Mouse (Mus musculus) kidney, adult 2 months (tissue): ENCODE data around the gene Mbd6. TPM values are rescaled to one million over a fixed set of nuclear protein-coding genes. Genes with fewer than 3 reads are reported as not detected.

Source experiments
- DNase-seq: peaks from one replicate; pipeline ENCODE4 v3.0.0; 2021
- H3K27ac ChIP-seq: fragments of 200-500 bp; 2 replicates; pipeline ENCODE4 v1.5.1; 2012; ENCODE audit warnings: low read depth, low read length, control low read depth, inconsistent platforms; ENCODE audit not compliant: insufficient read depth
- H3K27me3 ChIP-seq: fragments of 200-500 bp; replicated peaks from 2 replicates; pipeline ENCODE4 v1.6.1; 2012; ENCODE audit warnings: mild to moderate bottlenecking, moderate library complexity, low read length, inconsistent platforms; ENCODE audit not compliant: control insufficient read depth, insufficient read depth
- H3K36me3 ChIP-seq: fragments of 200-500 bp; 2 replicates; pipeline ENCODE4 v1.6.1; 2012; ENCODE audit warnings: mild to moderate bottlenecking, moderate library complexity, low read length, inconsistent platforms; ENCODE audit not compliant: control insufficient read depth, insufficient read depth
- H3K4me1 ChIP-seq: fragments of 200-500 bp; 2 replicates; pipeline ENCODE4 v1.6.1; 2011; ENCODE audit warnings: low read length; ENCODE audit not compliant: control insufficient read depth, insufficient read depth
- H3K4me3 ChIP-seq: fragments of 200-500 bp; 2 replicates; pipeline ENCODE4 v1.5.1; 2011; ENCODE audit warnings: mild to moderate bottlenecking, low read depth, low read length, control low read depth; ENCODE audit not compliant: insufficient read depth
- CTCF ChIP-seq: fragments of 200-500 bp; conservative IDR thresholded peaks from 2 replicates; pipeline ENCODE4 v1.5.1; 2011; ENCODE audit warnings: low read depth, mild to moderate bottlenecking, control low read depth, low read length, moderate library complexity, mixed read lengths; ENCODE audit not compliant: insufficient read depth, insufficient read length
- POLR2A ChIP-seq: fragments of 200-500 bp; IDR thresholded peaks from one replicate; pipeline ENCODE4 v1.6.1; 2011; ENCODE audit warnings: low read depth, low read length, control low read depth
- WGBS: fragments of 180-500 bp; shearing (Covaris S2); methylation state at CpG from one replicate; pipeline ENCODE4 v1.1.7; 2018; 5-methylcytosine and 5-hydroxymethylcytosine counted together
- polyA plus RNA-seq: library from polyadenylated mRNA; depleted of rRNA; stranded (reverse); fragments of >200 nt; gene quantifications from 2 replicates; pipeline ENCODE4 v1.2.3, GENCODE M21; 2012; rRNA removed

The Mbd6 gene
- 24.6 and 26.8 TPM in 2 replicates for polyA plus RNA-seq

DNA sequence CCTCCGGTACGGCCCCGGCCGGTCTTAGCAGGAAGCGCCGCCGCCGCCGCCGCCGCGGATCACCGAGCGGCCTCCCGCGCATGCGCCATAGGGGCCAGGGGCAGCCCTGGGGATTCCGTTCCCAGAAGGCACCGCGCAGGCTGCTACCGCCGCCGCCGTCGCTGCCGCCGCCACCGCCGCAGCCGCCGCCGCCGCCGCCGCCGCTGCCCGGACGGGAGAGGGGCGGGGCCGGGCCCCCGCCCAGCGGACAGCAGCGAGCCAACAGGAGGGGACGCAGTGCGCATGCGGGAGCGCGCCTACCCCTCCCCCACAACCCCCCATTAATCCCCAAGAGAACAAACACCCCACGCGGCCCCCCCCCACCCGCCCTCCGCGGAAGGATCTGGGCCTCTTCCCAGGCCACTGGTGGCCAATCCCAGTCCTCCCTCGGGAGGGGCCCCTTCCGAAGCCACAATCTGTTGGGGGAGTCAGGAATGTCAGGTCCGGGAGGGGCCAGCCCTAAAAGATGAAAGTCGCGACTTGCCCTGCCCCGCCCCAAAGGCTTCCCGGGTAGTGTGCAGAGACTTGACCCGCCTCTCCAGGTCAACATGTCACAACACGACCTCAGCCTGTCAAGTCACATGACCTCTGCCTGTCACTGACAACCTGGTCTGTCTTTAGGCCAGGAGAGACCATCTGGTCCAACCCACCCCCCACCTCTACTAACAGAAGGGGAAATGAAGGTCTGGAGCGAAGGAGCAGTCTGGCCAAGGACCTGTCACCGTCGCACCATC lies at the start of gene Mbd6:
Mbd6 (minus strand) TSS at position 219 of the 773 bp plus-strand sequence.
- TF ChIP-seq CTCF (no peak), POLR2A (no peak)
- Histone ChIP-seq H3K4me3 (peak within 1 kb of the TSS; percentile 69), H3K27me3 (no peaks in the 10 kb centered on the region), H3K4me1 (peaks cover 31% of the 10 kb centered on the region), H3K27ac (peak within 1 kb of the TSS; percentile 98), H3K36me3 (no peaks in the 10 kb centered on the region; the same call in 1 of the 2 replicates)
- WGBS, result under 1% methylated on average over 32 of the region's 65 CpGs
- peak; percentile 95 for DNase-seq

DNA sequence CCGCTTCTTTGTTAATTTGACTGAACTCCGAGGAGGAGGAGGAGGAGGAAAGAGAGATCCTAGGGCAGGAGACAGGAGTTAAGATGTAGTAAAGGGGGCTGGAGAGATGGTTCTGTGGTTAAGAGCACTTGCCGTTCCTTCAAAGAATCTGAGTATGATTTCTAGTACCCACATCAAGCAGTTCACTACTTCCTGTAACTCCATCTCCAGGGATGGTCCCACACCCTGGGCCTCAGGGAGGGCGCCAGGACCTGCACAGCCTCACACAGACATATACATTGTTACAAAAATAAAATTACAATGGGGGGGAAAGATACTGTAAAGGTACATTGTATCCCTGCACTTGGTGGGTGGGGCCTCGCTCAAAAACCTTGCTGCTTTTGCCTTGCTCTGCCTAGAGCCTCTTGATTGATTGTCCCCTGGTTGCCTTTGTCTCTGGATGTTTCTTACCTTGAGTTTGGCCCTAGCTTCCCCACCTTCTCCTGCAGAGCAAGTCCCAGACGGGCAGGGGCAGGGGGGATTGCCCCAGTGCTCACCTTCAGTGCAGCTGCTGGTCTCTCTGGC lies 48.8 kb upstream of the Mbd6 start:
- TF ChIP-seq POLR2A (no peak), CTCF (no peak)
- Histone ChIP-seq H3K27ac (no peak overlapping the region), H3K4me1 (peaks cover 3% of the 10 kb centered on the region), H3K27me3 (peaks cover 3% of the 10 kb centered on the region; the same call in 1 of the 2 replicates), H3K36me3 (no peaks in the 10 kb centered on the region), H3K4me3 (no peak overlapping the region)
- 77% methylated on average over 6 of the region's 6 CpGs for WGBS
- no peak for DNase-seq

- no peak overlapping the region for H3K27ac ChIP-seq
- no peak for DNase-seq
- H3K27me3 ChIP-seq, result peaks cover 3% of the 10 kb centered on the region; the same call in 1 of the 2 replicates
- H3K4me3 ChIP-seq, result no peak overlapping the region
- no peak for TF ChIP-seq POLR2A
- no peak for TF ChIP-seq CTCF
- peaks cover 3% of the 10 kb centered on the region for H3K4me1 ChIP-seq
- H3K36me3 ChIP-seq, result no peaks in the 10 kb centered on the region
- WGBS, result 53% methylated on average over 5 of the region's 5 CpGs
These were observed 48.1 kb upstream of the Mbd6 start for GRCm38 (mm10) chr10:127336952-127337351.

GRCm38 (mm10) chr10:127335271-127335670 lies 46.5 kb upstream of the Mbd6 start:
- Histone ChIP-seq H3K36me3 (no peaks in the 10 kb centered on the region), H3K27ac (no peak overlapping the region), H3K4me3 (no peak overlapping the region), H3K27me3 (no peaks in the 10 kb centered on the region; the same call in 1 of the 2 replicates), H3K4me1 (peaks cover 3% of the 10 kb centered on the region)
- WGBS, result 66% methylated on average over 1 of the region's 1 CpGs
- TF ChIP-seq CTCF (no peak), POLR2A (no peak)
- DNase-seq, result no peak

DNA sequence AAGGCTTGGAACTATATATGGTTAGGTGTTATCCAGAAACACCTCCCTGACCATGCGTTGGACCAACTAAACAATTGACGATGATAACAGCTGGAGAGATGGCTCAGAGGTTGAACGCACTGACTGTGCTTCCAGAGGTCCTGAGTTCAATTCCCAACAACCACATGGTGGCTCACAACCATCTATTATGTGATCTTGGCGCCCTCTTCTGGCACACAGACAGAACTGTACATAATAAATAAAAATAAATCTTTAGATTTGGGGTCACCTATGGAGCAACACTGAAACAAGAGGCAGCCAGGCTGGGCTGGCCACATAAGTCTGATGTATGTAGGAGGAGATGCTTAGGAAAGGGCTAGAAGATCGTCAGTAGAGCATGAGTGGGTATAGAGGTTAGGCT lies 44.3 kb upstream of the Mbd6 start:
- Histone ChIP-seq H3K4me1 (no peaks in the 10 kb centered on the region), H3K27ac (no peak overlapping the region), H3K27me3 (no peaks in the 10 kb centered on the region), H3K36me3 (no peaks in the 10 kb centered on the region), H3K4me3 (no peak overlapping the region)
- TF ChIP-seq CTCF, result peak; percentile 35; the same call in 1 of the 2 replicates
- TF ChIP-seq POLR2A, result no peak
- DNase-seq, result peak; percentile 21
- 73% methylated on average over 5 of the region's 5 CpGs for WGBS

GRCm38 (mm10) chr10:127332211-127332874 lies 43.5 kb upstream of the Mbd6 start:
- Histone ChIP-seq H3K27ac (no peak overlapping the region), H3K4me1 (no peaks in the 10 kb centered on the region), H3K4me3 (no peak overlapping the region), H3K27me3 (no peaks in the 10 kb centered on the region), H3K36me3 (no peaks in the 10 kb centered on the region)
- no peak for DNase-seq
- WGBS, result 33% methylated on average over 31 of the region's 31 CpGs
- TF ChIP-seq CTCF (0 out of 2 replicates have a peak, but pooled peaks have one; percentile 21), POLR2A (no peak)

GRCm38 (mm10) chr10:127330212-127330611 lies 41.4 kb upstream of the Mbd6 start:
- Histone ChIP-seq H3K27ac (no peak overlapping the region), H3K4me3 (no peak overlapping the region), H3K27me3 (peaks cover 2% of the 10 kb centered on the region; the same call in 1 of the 2 replicates), H3K4me1 (no peaks in the 10 kb centered on the region), H3K36me3 (no peaks in the 10 kb centered on the region)
- 65% methylated on average over 7 of the region's 7 CpGs for WGBS
- TF ChIP-seq POLR2A (no peak), CTCF (no peak)
- no peak for DNase-seq
